Mouse (Mus musculus): Measurements from ENCODE around the gene Nlrc3.

Nlrc3 gene

GRCm38 (mm10) chr16:3928582-3928981 is 47.9 kb downstream of the Nlrc3 start:
- no peak for DNase-seq (ENCODE audit: low spot score)

- DNase-seq (ENCODE audit: low spot score) = no peak
These were observed 52.5 kb downstream of the Nlrc3 start for GRCm38 (mm10) chr16:3923966-3924365.

GRCm38 (mm10) chr16:3923515-3923914 is 52.9 kb downstream of the Nlrc3 start:
- no peak for DNase-seq (ENCODE audit: low spot score)

- DNase-seq (ENCODE audit: low spot score) = no peak
These were observed 55.7 kb downstream of the Nlrc3 start for GRCm38 (mm10) chr16:3920756-3921155.

- no peak for DNase-seq (ENCODE audit: low spot score)
These were observed 67.3 kb downstream of the Nlrc3 start for GRCm38 (mm10) chr16:3909118-3909517.

- DNase-seq (ENCODE audit: low spot score) = peak; percentile 83
These were observed 67.8 kb downstream of the Nlrc3 start, which contains the start of the genes 1700037C18Rik and Cluap1 for GRCm38 (mm10) chr16:3908537-3909111. 1700037C18Rik (minus strand) TSS chr16:3908689. Cluap1 (plus strand) TSS chr16:3908801.

- no peak for DNase-seq (ENCODE audit: low spot score)
These were observed 69.0 kb downstream of the Nlrc3 start for GRCm38 (mm10) chr16:3907471-3907870.

GRCm38 (mm10) chr16:3896553-3896952 is 79.9 kb downstream of the Nlrc3 start:
- DNase-seq (ENCODE audit: low spot score) = no peak

GRCm38 (mm10) chr16:3896046-3896445 is 80.4 kb downstream of the Nlrc3 start:
- no peak for DNase-seq (ENCODE audit: low spot score)

GRCm38 (mm10) chr16:3895173-3895792 is 81.1 kb downstream of the Nlrc3 start:
- no peak for DNase-seq (ENCODE audit: low spot score)
